Mouse (Mus musculus) heart, adult 9 months (tissue): ENCODE results near the gene Itih5.

Source experiments
- DNase-seq, 2 experiments: peaks; one replicate each; pipeline ENCODE4 v3.0.0; 2022; ENCODE audit warnings: low spot score in 2 of 2

Gene Itih5

DNA sequence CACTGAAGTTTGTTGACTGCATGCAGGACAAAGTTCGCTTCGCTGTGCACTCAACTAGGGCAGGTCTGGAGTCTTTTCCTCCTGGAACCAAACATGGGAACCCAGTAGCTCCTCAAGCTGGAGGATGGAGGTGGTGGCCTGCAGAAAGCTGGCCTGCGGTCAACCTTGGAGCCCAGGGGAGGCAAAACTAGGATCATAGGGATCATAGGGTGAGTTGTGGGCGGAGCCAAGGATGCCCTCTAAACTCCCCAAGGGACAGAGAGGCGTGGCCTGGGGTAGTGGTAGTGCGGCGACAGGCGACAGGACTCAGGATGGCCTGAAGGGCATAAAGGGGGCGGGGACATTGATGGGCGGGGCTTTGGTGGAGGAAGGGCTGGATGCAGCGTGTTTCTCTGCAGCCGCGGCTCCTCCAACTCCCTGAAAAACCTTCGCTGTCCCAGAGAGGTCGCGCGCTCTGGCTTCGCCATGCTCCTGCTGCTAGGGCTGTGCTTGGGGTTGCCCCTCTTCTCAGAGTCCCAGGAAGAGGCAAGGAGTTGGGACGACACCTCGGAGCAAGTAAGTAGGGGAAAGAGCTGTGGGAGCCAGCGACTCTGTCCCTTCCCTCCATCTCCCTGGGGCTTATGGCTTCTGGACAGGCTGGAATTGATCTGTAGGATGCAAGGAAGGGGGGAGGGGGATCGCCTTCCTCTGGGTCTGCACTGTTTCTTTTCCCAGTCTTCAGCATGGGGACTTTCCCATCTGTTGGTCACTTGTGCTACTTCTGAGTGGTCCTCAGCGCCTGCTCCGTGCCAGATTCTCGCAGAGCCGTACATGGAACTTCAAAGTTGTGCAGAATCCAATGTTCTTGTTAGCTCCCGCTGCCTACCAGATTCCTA is at the start of gene Itih5:
Gene Itih5 (plus strand): TSS at position 371 of the 875 bp plus-strand sequence.
- DNase-seq = peak; percentile 28 to 41

DNA sequence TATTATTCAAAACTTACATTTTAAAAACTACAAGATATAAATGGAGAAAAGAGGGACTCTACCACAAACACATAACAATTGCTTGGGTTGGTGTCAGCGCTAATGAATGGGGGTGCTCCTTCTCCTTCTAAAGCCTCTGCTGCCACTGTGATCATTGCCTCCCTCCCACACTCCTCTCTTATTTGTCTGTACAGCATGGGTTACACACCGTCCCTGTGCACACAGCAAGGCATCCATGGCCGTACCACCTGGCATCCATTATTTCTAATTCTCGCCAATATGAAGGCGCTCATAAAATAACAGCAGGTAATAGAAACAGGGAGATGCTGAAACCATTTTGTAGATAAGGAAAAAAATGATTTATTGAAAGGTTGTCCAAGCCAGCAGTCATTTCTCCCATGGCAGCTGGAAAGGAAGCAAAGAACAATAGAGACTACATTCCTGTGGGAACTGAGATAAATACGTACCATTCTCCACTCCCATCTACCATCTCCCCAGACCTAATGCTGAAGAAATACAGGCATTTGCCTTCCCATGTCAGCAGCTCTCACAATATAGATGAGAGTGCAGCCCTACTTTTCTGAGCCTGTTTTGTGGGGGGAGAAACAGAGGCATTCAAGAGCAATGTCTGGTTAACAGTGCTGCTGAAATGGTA is 44.7 kb upstream of the Itih5 start:
- DNase-seq = no peak

DNA sequence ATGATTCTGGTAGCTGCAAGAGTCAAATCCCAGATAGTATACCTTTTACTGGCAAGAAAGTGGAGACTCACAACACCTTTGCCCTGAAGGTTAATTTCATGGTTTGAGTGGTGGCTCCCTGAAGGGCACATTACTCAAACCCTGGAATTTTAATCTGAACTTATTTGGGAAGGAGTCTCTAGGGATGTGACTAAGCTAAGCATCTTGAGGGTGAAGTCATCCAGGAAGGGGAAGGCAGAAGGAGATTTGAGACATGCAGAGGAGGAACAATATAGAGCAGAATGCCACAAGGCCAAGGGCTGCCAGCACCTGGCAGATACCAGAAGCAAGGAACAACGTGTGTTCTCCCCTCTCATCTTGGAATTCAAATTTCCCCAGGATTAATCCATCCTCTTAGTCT is 34.6 kb upstream of the Itih5 start:
- no peak for DNase-seq

DNA sequence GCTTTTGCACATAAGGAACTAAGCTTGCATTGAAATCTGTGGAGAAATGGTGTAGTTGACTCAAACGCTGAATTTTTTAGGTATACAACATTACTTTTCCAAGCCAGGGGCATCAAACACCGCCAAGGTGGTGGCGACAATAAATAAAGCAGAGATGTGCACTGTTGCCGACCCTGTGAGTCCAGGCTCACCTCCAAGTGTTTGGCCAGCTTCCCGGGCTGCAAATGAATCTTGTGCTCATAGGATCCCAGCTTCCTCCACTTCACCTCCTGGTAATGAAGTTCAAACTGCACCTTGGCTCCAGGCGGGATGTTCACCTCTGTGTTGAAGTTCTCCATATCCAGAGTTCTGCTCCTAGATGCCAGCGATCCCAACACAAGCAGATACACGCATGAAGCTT is 34.1 kb upstream of the Itih5 start:
- no peak for DNase-seq

DNA sequence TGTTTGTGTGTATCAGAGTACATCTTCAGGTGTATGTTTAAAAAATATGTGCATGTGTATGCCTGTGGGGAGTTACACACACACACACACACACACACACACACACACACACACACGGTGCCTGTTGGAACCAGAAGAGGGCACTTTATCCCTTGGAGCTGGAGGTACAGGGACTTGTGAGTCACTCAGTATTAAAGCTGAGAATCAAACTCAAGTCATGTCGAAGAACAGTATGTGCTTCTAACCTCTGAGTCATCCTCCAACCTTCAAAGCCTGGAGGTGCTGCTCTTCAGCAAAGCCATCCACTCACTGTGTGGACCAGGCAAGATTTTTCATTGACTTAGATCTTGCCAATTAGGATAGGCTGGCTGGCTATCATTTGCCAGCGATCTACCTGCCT is 31.5 kb upstream of the Itih5 start:
- no peak for DNase-seq

DNA sequence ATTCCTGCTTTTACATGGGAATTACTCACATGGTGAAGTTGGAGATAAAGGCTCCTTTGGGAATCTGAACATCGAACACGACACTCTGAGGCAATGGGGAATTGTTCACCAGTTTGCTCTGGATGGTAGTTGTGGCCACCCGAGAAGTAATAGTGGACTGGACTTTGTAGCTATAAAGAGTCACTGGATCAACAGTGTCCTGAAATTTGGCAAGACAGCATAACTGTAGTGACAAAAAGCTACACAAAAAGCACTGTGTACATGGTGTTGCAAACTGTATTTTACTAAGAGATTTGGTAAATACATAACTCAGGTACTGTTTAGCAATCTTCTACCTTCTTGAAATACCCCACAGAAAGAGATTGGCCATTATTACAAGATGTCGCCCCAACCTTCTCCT is 27.2 kb upstream of the Itih5 start:
- no peak for DNase-seq

DNA sequence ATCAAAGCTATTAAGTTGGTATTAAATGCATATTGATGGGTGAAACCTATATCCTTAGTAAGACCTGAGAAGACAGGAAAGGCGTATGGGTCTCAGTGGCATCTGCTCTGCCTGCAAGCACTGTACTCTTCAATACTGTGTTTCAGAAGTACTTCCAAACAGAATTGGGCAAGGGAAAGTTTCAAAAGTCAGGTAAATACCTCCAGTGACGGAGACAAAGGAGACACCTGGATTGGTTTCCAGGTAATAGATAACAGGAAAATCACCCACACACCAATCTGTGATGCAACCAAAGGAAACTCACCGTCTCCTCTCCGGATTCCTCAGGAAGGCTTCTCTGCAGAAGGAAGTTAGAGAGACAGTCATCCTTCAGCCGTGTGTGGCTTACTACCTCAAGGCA is 25.9 kb upstream of the Itih5 start:
- DNase-seq = no peak

DNA sequence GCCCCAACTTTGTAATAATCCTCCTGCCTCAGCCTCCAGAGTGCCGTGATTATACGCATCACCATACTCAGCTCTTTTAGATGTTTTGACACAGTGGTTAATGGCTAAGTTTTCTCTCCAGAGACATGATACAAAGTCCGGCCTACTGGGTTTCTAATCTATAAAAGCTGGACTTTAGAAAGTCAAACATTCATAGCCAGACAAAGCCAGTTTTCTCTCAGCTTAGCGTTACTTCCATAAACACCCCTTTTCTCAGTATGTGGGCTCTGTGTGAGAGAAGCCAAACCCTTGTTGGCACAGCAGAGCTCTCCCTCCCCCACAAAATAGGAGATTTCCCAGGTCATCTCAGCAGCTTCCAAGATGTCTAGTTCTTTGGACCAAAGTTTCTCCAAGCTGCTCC is 24.8 kb upstream of the Itih5 start:
- DNase-seq = no peak

DNA sequence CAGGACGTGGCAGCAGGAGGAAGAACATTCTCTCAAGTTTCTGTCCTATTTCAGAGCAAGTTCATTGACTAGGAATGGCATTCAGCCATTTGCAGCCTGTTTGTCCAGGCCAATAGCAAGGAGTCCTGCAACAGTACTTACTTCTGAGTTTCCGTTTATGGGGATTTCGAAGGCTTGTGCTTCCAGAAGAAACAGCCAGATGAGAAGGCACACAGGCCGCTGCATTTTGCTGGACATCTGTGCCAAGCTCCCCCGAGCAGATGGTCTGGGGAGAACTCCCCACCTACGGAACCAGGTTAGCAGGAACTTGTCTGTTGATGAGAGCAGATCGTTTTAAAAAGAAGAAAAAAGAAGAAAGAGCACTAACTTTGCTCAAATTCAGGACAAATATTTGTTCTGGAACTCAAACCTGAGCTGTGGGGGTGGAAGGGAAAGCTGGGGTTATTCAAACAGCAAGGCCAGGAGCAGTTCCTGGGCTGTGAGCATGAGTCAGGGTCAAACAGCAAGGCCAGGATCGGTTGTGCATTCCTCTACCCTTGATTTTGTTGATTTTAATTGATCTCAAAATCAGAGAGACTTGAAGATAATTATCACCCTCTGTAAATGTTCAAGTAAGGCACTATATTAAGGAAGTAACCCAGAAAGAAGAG is 22.9 kb upstream of the Itih5 start:
- peak in 1 of 2 experiments; percentile 4 for DNase-seq

DNA sequence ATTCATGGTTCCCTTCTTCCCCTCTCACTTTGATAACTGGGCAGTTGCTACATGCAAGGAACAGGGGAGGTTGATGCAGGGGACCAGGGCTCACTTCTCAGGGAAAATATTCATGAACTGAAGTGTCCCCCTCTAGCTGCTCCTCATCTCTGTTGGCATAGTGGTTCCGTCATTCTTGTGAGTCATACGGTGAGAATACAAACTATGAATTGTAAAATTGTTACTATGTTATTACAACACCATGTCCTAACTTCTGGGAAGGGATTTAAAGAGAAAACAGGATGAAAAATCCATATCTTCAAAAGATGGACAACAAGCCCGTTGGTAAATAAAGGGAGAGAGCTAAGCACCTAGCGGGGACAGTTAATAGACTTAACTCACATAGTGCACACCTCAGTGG is 22.1 kb upstream of the Itih5 start, which contains the start of gene Itih2:
Gene Itih2 (minus strand): TSS at position 101 of the 400 bp plus-strand sequence.
- no peak for DNase-seq

DNA sequence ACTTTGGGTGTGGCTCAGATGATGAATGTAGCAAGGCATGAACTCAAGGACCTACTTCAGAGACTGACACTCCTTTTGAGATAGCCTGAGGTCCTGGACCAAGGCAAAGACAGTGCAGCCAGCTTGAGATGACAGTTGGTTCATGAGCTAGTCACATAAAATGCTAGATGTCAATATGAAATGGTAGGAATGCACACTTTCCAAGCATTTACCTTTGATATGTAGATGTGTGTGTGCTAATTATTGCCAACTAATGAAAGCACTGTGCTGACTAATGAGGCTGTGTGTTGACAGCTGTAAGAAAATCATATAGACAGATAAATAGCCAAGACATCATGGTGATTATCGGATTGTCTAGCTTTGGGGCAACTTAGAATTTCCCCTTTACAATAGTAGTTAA is 21.2 kb upstream of the Itih5 start:
- DNase-seq = no peak

DNA sequence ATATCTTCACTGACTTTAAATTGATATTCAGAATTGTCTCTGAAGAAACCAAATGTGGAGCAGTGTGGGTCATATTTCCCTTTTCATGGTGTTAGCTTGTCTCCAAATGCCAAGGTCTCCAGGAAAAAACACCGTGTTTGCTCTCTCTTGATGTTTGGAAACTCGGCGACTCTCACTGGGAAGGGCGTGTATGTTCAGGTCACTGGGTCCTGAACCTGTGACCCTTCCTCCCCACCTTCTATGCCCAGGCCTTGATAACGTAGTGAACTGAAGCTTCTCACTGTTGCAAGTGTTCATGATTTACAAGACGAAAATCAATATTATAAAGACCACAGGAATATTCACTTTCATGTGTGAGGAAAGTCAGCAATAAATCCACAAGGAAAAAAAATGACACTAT is 19.4 kb upstream of the Itih5 start:
- DNase-seq = no peak

DNA sequence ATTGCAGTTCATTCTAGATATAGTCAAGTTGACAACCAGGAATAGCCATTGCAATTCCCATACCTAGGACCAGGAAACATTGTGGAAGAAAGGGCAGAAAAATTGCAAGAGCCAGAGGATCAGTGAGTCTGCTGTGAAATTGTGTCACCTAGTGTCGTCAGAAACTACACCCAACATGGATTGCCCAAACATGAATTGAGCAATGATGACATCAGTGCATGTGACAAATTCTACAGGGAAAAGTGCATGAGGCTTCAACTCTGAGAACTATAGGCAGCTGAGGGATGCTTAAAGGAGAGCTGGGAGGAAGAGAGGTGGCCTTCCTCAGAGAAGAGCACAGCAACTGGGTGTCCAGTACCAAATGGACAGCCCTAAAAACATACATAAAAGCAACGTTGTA is 16.1 kb upstream of the Itih5 start:
- DNase-seq = no peak

DNA sequence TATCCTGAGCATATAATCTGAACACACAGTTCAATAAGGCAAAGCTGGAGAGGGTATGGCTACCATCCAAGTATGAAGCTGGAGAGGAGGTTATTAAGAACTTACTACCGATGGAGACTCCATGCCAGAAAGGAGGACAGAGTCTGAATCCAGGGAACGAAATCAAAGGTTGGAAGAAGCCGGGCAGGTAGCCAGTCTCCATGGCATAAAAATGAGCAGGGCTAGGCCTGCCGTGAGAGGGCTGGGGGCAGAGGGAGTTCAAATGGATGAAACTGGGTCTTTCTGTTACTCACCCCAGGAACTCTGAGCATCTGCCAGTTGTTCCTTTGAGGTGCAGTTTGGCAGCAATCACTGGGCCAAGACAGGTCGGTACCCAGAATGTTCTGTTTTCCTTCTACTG is 12.9 kb upstream of the Itih5 start:
- DNase-seq = no peak

DNA sequence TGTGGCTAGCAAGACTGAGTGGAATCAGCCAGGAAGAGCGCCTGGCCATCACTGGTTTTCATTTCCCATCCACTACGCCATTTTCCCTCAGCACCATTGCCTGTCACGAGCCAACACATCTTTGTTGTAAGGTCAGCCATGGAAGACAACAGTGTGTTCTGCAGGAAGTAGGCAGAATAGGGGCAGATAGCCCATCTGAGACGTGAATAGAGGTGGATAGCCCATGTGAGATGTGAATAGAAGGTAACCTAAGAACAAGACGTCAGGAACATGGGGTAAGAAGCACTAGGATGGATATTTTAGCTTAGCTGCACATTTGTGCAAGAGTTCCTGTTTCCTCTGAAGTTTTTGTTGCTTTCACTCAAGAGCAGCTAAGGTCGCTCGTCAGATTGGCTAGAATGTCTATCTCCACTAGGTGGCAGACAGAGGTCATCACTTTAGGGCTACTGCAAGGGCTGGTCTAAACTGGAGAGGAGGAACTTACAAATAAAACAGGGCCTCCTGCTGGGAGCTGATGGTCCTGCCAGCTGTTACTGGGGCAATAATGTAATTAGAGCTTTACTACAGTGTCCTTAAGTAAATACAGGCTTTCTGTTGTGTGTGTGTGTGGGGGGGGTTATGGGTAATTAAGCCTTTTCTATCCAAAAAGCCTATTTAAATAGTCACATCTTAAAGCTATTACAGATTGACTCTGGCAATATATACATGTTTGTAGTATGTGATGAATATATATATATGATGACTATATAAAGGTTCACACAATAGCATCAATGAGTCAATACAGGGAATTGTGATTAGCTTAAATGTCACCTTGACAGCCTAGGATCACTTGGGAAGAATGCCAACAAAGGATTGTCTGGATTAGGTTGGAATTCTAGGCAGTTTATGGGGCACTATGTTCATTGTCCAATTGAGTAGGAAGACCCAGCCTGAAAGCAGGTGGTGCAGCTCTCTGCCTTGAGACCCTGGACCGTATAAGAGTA is 10.6 kb upstream of the Itih5 start:
- peak; percentile 68 to 79 for DNase-seq

DNA sequence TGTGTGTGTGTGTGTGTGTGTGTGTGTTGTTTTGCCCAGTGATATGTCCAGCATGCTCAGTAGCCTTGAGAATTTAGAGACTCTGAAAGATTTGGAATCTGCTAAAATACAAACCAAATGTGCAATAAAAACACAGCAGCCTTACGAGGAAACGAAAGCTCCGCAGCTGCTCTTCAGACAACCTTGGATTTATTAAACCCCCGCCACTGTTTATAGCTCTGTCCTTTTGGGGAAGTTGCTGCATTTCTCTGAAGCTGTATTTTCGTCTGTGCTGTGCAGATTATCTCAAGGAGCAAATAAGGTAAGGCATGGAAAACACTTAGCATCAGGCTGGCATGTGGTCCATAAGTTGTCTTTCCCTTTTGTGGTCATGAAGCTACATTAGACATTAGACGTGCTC is 7.9 kb upstream of the Itih5 start:
- no peak for DNase-seq

DNA sequence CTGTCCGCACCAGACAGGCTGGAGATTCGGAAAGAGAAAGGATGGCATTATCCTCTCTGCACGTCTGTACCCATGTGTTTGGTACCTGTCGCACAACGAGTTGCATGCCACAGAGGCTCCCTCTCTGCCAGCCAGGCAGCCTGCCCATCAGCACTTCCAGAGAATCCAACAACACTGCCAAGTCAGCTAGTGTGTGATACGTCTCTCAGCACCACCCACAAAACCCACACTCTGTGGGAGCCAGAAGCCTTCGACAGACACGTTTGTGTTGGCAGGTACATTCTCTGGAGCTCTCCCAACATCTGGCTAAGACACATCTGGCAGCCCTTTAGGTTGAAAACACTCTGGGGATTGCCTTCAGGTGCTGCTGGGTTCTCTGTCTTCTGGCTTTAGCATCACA is 6.2 kb upstream of the Itih5 start:
- DNase-seq = no peak

DNA sequence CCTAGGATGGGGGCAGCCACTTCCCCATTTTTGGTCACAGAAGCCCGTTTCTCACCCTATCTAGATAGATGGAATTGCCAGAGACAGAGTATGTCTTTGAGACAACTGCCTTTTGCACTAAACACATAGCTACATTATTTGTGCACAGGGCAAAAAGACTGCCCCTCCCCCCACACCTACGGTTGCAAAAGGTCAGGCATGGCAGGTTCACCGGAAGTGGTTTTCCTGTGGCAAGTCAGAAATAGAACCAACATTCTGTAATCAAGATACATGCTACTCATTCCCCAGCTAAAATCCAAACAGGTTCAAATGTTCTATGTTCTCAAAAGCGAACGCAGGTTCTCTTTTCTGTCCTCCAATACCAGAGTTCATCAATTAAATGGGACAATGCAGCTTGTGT is 781 bp upstream of the Itih5 start:
- DNase-seq = no peak

DNA sequence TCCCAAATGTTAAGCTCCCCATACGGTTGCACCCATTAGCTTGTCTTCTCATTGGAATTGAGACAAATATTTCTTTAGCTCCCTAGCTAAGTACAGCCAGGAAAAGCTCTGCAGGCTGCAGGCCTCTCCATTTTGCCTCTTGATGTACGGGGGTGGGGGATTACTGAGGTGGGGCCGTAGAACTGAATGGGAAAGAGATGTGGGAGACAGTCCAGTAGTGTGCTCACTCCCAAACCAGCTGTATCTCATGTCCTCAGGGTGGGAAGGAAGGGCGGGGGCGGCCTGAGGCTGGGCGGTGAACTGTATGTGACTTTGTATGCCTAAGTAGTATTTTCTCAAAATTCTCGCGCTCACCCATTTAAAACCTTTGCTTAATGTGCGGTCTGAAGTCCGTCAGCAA is 3.8 kb downstream of the Itih5 start:
- no peak for DNase-seq

DNA sequence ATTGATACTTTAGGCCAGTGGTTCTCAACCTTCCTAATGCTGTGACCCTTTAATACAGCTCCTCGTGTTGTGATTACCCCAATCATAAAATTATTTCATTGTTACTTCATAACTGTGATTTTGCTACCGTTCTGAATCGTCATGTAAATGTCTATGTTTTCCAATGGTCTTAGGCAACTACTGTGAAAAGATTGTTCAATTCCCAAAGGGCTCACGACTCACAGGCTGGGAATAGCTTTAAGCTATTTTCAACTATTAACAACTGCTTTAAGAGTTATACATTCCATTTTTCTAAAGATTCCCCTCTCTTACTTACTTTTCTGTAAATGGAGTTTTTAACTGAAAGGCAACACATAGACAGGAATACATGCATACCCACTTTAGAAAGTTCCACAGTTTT is 8.6 kb downstream of the Itih5 start:
- no peak for DNase-seq

DNA sequence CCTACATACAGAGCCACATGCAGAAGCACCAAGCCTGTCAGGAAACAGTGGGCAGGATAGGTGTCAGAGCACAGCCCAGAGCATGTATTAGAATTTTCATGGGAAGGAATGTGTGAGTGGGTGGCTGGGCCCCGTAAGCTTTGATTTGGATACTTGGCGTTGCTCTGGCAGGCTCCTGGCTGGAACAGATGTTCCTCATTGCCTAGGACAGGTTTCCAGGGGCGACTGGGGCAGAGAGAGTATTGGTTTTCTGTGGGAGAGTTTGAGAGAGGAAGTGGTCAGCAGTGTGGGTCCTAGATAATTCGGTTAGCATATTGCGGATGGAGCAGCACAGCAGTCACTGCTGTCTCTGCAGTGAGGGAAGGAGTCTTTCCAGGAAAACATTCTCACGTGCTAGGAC is 13.3 kb downstream of the Itih5 start:
- no peak for DNase-seq

DNA sequence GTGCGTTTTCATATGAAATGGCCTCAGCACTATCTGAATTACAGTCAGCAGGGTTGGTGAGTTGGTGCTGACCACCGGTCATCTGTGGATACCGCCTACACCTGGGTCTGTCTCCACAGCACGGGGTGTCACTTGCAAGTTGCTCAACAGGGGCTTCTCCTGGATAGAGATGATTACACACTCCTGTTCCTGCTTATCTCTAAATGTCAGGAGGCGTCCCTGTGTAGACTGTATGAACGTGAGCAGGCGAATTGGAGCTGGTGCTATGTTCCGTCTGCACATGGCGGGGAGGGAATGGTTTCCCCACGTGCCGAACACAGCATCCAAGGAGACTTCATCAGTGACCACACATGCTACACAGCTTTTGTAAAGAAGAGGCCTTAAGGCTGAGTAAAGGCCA is 13.9 kb downstream of the Itih5 start:
- DNase-seq = no peak
